Mouse (Mus musculus) ES-Bruce4 (cell line): Measurements from ENCODE around the gene Rapgef5.

Experiments
- CTCF ChIP-seq: IDR thresholded peaks from one replicate; pipeline ENCODE4 v1.8.1; 2011; ENCODE audit warnings: low read depth, low read length
- EP300 ChIP-seq: IDR thresholded peaks from 2 replicates; pipeline ENCODE4 v1.6.1; 2011; ENCODE audit warnings: low read depth, low read length; ENCODE audit not compliant: insufficient read depth
- POLR2A ChIP-seq: IDR thresholded peaks from one replicate; pipeline ENCODE4 v1.8.1; 2011; ENCODE audit warnings: low read length; ENCODE audit not compliant: insufficient read depth

- TF ChIP-seq EP300 = no peak
- TF ChIP-seq CTCF = no peak
- TF ChIP-seq POLR2A = no peak
These were observed 33.6 kb upstream of the Rapgef5 start for GRCm38 (mm10) chr12:117482665-117483064.
